Mouse (Mus musculus) gastrocnemius, postnatal 10 days (tissue): ENCODE results near the gene Uba52. TPM values are rescaled to one million over a fixed set of nuclear protein-coding genes. Genes with fewer than 3 reads are reported as not detected.

Source experiments
- DNase-seq: peaks from one replicate; pipeline ENCODE4 v3.0.0; 2021; ENCODE audit warnings: mixed read lengths
- long read RNA-seq, 2 experiments: library from polyadenylated mRNA; stranded (forward); transcript quantifications; one replicate each; pipeline ENCODE4 v2.0.0; 2021
- total RNA-seq, 2 experiments: library from RNA; stranded (reverse); gene quantifications; 2 replicates each; pipeline ENCODE4 v1.2.3; 2021

Uba52 gene
- 1,000 to 10,000 TPM; 1,232 to 1,261 TPM for total RNA-seq
- long read RNA-seq, experiment 1, transcript Uba52-203 (4 exons, 711 nt): major isoform, 307 of 372 reads
- long read RNA-seq, experiment 1, transcript Uba52-201 (4 exons, 541 nt): minor isoform, 46 of 372 reads
- long read RNA-seq, experiment 1, transcript Uba52-205 (4 exons, 705 nt): minor isoform, 12 of 372 reads
- long read RNA-seq, experiment 1, partial matches to known transcripts: 0 of 372 reads
- long read RNA-seq, experiment 1, other reads (novel, unspliced or antisense): 3 of 372 reads
- long read RNA-seq, experiment 2, transcript Uba52-203 (4 exons, 711 nt): major isoform, 293 of 346 reads
- long read RNA-seq, experiment 2, transcript Uba52-205 (4 exons, 705 nt): minor isoform, 24 of 346 reads
- long read RNA-seq, experiment 2, transcript Uba52-201 (4 exons, 541 nt): minor isoform, 25 of 346 reads
- long read RNA-seq, experiment 2, partial matches to known transcripts: 0 of 346 reads
- long read RNA-seq, experiment 2, other reads (novel, unspliced or antisense): 1 of 346 reads

- peak; percentile 96 for DNase-seq
These were observed at the start of gene Uba52 for GRCm38 (mm10) chr8:70510228-70510915. Gene Uba52, minus strand, starts transcription at chr8:70510801.

GRCm38 (mm10) chr8:70560096-70560495, 49.5 kb upstream of the Uba52 start:
- peak; percentile 50 for DNase-seq

- no peak for DNase-seq
These were observed 48.4 kb upstream of the Uba52 start for GRCm38 (mm10) chr8:70558983-70559382.

GRCm38 (mm10) chr8:70558334-70558733, 47.7 kb upstream of the Uba52 start:
- DNase-seq: no peak

- DNase-seq: no peak
These were observed 44.6 kb upstream of the Uba52 start for GRCm38 (mm10) chr8:70555079-70555747.

- peak; percentile 57 for DNase-seq
These were observed 43.1 kb upstream of the Uba52 start for GRCm38 (mm10) chr8:70553740-70554139.

GRCm38 (mm10) chr8:70552836-70553235, 42.2 kb upstream of the Uba52 start:
- no peak for DNase-seq

- no peak for DNase-seq
These were observed 41.1 kb upstream of the Uba52 start for GRCm38 (mm10) chr8:70551558-70552161.

- no peak for DNase-seq
These were observed 39.0 kb upstream of the Uba52 start for GRCm38 (mm10) chr8:70549412-70550184.

GRCm38 (mm10) chr8:70547762-70548161, 37.2 kb upstream of the Uba52 start:
- no peak for DNase-seq

- DNase-seq: no peak
These were observed 35.8 kb upstream of the Uba52 start for GRCm38 (mm10) chr8:70546412-70546811.

GRCm38 (mm10) chr8:70544200-70544687, 33.6 kb upstream of the Uba52 start:
- no peak for DNase-seq

- DNase-seq: no peak
These were observed 30.5 kb upstream of the Uba52 start for GRCm38 (mm10) chr8:70541081-70541480.

- no peak for DNase-seq
These were observed 30.0 kb upstream of the Uba52 start for GRCm38 (mm10) chr8:70540507-70541071.

GRCm38 (mm10) chr8:70540013-70540506, 29.5 kb upstream of the Uba52 start:
- no peak for DNase-seq

- DNase-seq: peak; percentile 99
These were observed 28.6 kb upstream of the Uba52 start, which contains the start of gene Ell for GRCm38 (mm10) chr8:70539077-70539813. Gene Ell, plus strand, starts transcription at chr8:70539457.

- peak; percentile 100 for DNase-seq
These were observed 28.1 kb upstream of the Uba52 start for GRCm38 (mm10) chr8:70538633-70539076.

- no peak for DNase-seq
These were observed 27.5 kb upstream of the Uba52 start for GRCm38 (mm10) chr8:70538024-70538579.

- no peak for DNase-seq
These were observed 25.1 kb upstream of the Uba52 start for GRCm38 (mm10) chr8:70535701-70536100.
